Mouse (Mus musculus) cerebellum, adult 8-10 months (tissue): Measurements from ENCODE around the gene Cbfa2t2.

Experiments used
- DNase-seq: peaks from one replicate; pipeline ENCODE4 v3.0.0; 2022

Gene Cbfa2t2

GRCm38 (mm10) chr2:154426188-154426904 is 9.9 kb upstream of the Cbfa2t2 start:
- DNase-seq, result no peak

GRCm38 (mm10) chr2:154426905-154427852 is 9.1 kb upstream of the Cbfa2t2 start:
- DNase-seq, result no peak

GRCm38 (mm10) chr2:154427853-154428360 is 8.4 kb upstream of the Cbfa2t2 start:
- DNase-seq, result no peak

- no peak for DNase-seq
Measured at GRCm38 (mm10) chr2:154430566-154430965, 5.7 kb upstream of the Cbfa2t2 start.

- DNase-seq, result no peak
Measured at GRCm38 (mm10) chr2:154432696-154433095, 3.6 kb upstream of the Cbfa2t2 start.

- DNase-seq, result peak; percentile 62
Measured at GRCm38 (mm10) chr2:154433391-154433790, 2.9 kb upstream of the Cbfa2t2 start.

- no peak for DNase-seq
Measured at GRCm38 (mm10) chr2:154434690-154435089, 1.6 kb upstream of the Cbfa2t2 start.

- peak; percentile 97 for DNase-seq
Measured at GRCm38 (mm10) chr2:154436076-154436457, 214 bp upstream of the Cbfa2t2 start.

GRCm38 (mm10) chr2:154437191-154437527 is 878 bp downstream of the Cbfa2t2 start:
- no peak for DNase-seq

- no peak for DNase-seq
Measured at GRCm38 (mm10) chr2:154440453-154440852, 4.2 kb downstream of the Cbfa2t2 start.

GRCm38 (mm10) chr2:154447821-154448220 is 11.5 kb downstream of the Cbfa2t2 start:
- no peak for DNase-seq

- DNase-seq, result no peak
Measured at GRCm38 (mm10) chr2:154448633-154449032, 12.4 kb downstream of the Cbfa2t2 start.

GRCm38 (mm10) chr2:154452951-154453350 is 16.7 kb downstream of the Cbfa2t2 start:
- DNase-seq, result no peak

- DNase-seq, result no peak
Measured at GRCm38 (mm10) chr2:154454099-154454498, 17.8 kb downstream of the Cbfa2t2 start.

GRCm38 (mm10) chr2:154454605-154455004 is 18.3 kb downstream of the Cbfa2t2 start:
- no peak for DNase-seq

GRCm38 (mm10) chr2:154455776-154456175 is 19.5 kb downstream of the Cbfa2t2 start:
- no peak for DNase-seq

- no peak for DNase-seq
Measured at GRCm38 (mm10) chr2:154456621-154457020, 20.3 kb downstream of the Cbfa2t2 start.

- no peak for DNase-seq
Measured at GRCm38 (mm10) chr2:154459262-154459661, 23.0 kb downstream of the Cbfa2t2 start.

GRCm38 (mm10) chr2:154459851-154460250 is 23.6 kb downstream of the Cbfa2t2 start:
- peak; percentile 70 for DNase-seq

- DNase-seq, result no peak
Measured at GRCm38 (mm10) chr2:154463621-154464198, 27.4 kb downstream of the Cbfa2t2 start.

- DNase-seq, result no peak
Measured at GRCm38 (mm10) chr2:154465914-154466335, 29.6 kb downstream of the Cbfa2t2 start.

- no peak for DNase-seq
Measured at GRCm38 (mm10) chr2:154467139-154467538, 30.9 kb downstream of the Cbfa2t2 start.
